Mouse (Mus musculus) brain, embryonic 14.5 days (tissue): ENCODE data around the gene Spry1.

ENCODE experiments used
- CTCF ChIP-seq: fragments of 200-500 bp; IDR thresholded peaks from 2 replicates; pipeline ENCODE4 v1.5.1; 2012; ENCODE audit warnings: inconsistent platforms, mild to moderate bottlenecking, moderate library complexity, borderline replicate concordance; ENCODE audit not compliant: insufficient read depth, insufficient read length; ENCODE audit errors: extremely low read depth
- POLR2A ChIP-seq: fragments of 200-500 bp; IDR thresholded peaks from 2 replicates; pipeline ENCODE4 v1.6.1; 2012; ENCODE audit warnings: mild to moderate bottlenecking, inconsistent platforms, borderline replicate concordance; ENCODE audit not compliant: poor library complexity, insufficient read depth, insufficient read length, severe bottlenecking; ENCODE audit errors: extremely low read depth

DNA sequence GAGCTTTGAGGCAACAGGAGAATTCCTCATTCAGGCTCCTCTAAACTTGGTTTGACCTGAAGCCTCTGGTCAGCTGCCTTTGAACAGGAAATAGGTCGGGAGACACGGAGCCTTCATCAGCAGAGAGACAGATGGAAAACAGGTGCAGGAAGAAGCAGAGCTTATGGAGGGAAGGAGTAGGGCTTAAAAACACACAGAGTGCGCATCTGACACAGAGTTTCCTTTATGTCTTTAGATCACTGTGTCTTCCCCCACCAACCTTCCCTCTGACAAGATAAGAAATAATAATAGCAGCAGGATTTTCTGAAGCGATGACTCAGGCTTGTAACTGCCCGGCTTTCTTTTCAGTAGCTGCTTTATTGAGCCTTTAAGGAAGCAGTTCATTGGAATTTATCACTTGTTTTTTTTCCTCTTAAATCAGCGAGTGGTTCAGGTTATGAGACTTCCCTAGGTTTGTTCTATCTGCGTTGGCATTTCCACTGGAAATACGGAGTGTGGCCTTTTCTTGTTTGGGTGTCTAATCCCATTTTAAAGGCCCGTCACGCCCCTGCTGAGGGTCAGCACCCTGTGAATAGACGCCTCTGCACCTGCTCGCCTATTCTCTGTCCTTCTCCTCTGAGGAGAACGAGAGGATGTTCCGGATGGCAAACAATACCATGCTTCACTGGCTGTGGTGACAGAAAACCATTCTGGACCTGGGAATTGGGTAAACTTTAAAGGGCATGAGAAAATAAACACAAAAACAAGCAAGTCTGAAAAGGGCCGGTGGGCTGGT lies 32.7 kb downstream of the Spry1 start:
- TF ChIP-seq CTCF = no peak
- TF ChIP-seq POLR2A = no peak
